Mouse (Mus musculus) embryonic facial prominence, embryonic 13.5 days (tissue): Measurements from ENCODE around the gene Myh9. TPM values are rescaled to one million over a fixed set of nuclear protein-coding genes. Genes with fewer than 3 reads are reported as not detected.
"Not testable (repeated sequence)": the region's sequence is repeated elsewhere in the genome, so short reads cannot be mapped to it uniquely, and the experiment has no call there.

Experiments
- ATAC-seq: fragments of 200-750 bp; cut with Nextera tagmentation; 2 replicates; pipeline ENCODE4 v1.8.0; 2017; ENCODE audit warnings: low read depth; ENCODE audit not compliant: insufficient number of reproducible peaks, insufficient read depth, low FRiP score, low TSS enrichment
- H3K27ac ChIP-seq: fragments of 300-500 bp; sonication (generic); 2 replicates; pipeline ENCODE4 v1.5.1; 2015; ENCODE audit warnings: moderate library complexity, mild to moderate bottlenecking, inconsistent platforms
- H3K27me3 ChIP-seq: fragments of 300-500 bp; sonication (generic); 2 replicates; pipeline ENCODE4 v1.6.1; 2015; ENCODE audit warnings: mild to moderate bottlenecking, inconsistent platforms
- H3K36me3 ChIP-seq: fragments of 300-500 bp; sonication (generic); 2 replicates; pipeline ENCODE4 v1.6.1; 2015; ENCODE audit warnings: mild to moderate bottlenecking, inconsistent platforms
- H3K4me1 ChIP-seq: fragments of 300-500 bp; sonication (generic); 2 replicates; pipeline ENCODE4 v1.6.1; 2015; ENCODE audit warnings: inconsistent platforms
- H3K4me2 ChIP-seq: fragments of 300-500 bp; sonication (generic); 2 replicates; pipeline ENCODE4 v1.6.1; 2015; ENCODE audit warnings: moderate library complexity, mild to moderate bottlenecking, inconsistent platforms
- H3K4me3 ChIP-seq: fragments of 300-500 bp; sonication (generic); 2 replicates; pipeline ENCODE4 v1.5.1; 2015; ENCODE audit warnings: mild to moderate bottlenecking, inconsistent platforms
- H3K9ac ChIP-seq: fragments of 300-500 bp; sonication (generic); 2 replicates; pipeline ENCODE4 v1.6.1; 2015; ENCODE audit warnings: mild to moderate bottlenecking, inconsistent platforms
- H3K9me3 ChIP-seq: fragments of 300-500 bp; sonication (generic); 2 replicates; pipeline ENCODE4 v1.6.1; 2016; ENCODE audit warnings: inconsistent platforms
- WGBS: fragments of 180-500 bp; shearing (Covaris S2); methylation state at CpG from one replicate; pipeline ENCODE4 v1.1.7; 2015; ENCODE audit warnings: mixed read lengths; 5-methylcytosine and 5-hydroxymethylcytosine counted together
- polyA plus RNA-seq: library from polyadenylated mRNA; unstranded; fragments of >200 nt; fragmentation: Nextera tagmentation; extraction: Ambion mirVana; gene quantifications from 2 replicates; pipeline ENCODE4 v1.2.1, GENCODE M21; 2015

Gene Myh9
- polyA plus RNA-seq, 1 experiment from 2014 or later: 36.2 TPM

GRCm38 (mm10) chr15:77848415-77849038 lies 6.6 kb upstream of the Myh9 start:
- no peak overlapping the region for H3K4me2 ChIP-seq
- H3K9ac ChIP-seq: no peak overlapping the region
- H3K36me3 ChIP-seq: no peaks in the 10 kb centered on the region
- H3K9me3 ChIP-seq: no peaks in the 10 kb centered on the region; the same call in 1 of the 2 replicates
- no peak overlapping the region for H3K27ac ChIP-seq
- no peak for ATAC-seq
- WGBS: 77% methylated on average over 16 of the region's 16 CpGs
- no peaks in the 10 kb centered on the region for H3K27me3 ChIP-seq
- H3K4me1 ChIP-seq: no peaks in the 10 kb centered on the region
- no peak overlapping the region for H3K4me3 ChIP-seq

- 55% methylated on average over 3 of the region's 3 CpGs for WGBS
- Histone ChIP-seq H3K4me3 (no peak overlapping the region), H3K27ac (no peak overlapping the region), H3K9me3 (no peaks in the 10 kb centered on the region; the same call in 1 of the 2 replicates), H3K27me3 (no peaks in the 10 kb centered on the region), H3K9ac (no peak overlapping the region), H3K4me2 (no peak overlapping the region), H3K4me1 (no peaks in the 10 kb centered on the region), H3K36me3 (no peaks in the 10 kb centered on the region)
- no peak for ATAC-seq
Measured at GRCm38 (mm10) chr15:77847826-77848225, 5.9 kb upstream of the Myh9 start.

- no peak overlapping the region for H3K4me3 ChIP-seq
- no peak for ATAC-seq
- WGBS: 74% methylated on average over 3 of the region's 3 CpGs
- H3K27ac ChIP-seq: no peak overlapping the region
- no peaks in the 10 kb centered on the region for H3K9me3 ChIP-seq
- H3K4me1 ChIP-seq: no peaks in the 10 kb centered on the region
- H3K9ac ChIP-seq: no peak overlapping the region
- no peak overlapping the region for H3K4me2 ChIP-seq
- no peaks in the 10 kb centered on the region for H3K36me3 ChIP-seq
- H3K27me3 ChIP-seq: no peaks in the 10 kb centered on the region
Measured at GRCm38 (mm10) chr15:77847108-77847507, 5.1 kb upstream of the Myh9 start.

GRCm38 (mm10) chr15:77845931-77846595 lies 4.1 kb upstream of the Myh9 start:
- not testable (repeated sequence) for H3K27ac ChIP-seq, H3K4me2 ChIP-seq, ATAC-seq, H3K36me3 ChIP-seq, H3K4me3 ChIP-seq, H3K9me3 ChIP-seq, H3K27me3 ChIP-seq, H3K4me1 ChIP-seq, H3K9ac ChIP-seq
- WGBS: 77% methylated on average over 11 of the region's 11 CpGs

- Histone ChIP-seq H3K9me3 (no peaks in the 10 kb centered on the region), H3K27ac (no peak overlapping the region), H3K4me3 (no peak overlapping the region), H3K27me3 (no peaks in the 10 kb centered on the region), H3K36me3 (no peaks in the 10 kb centered on the region), H3K9ac (no peak overlapping the region), H3K4me1 (peaks cover 8% of the 10 kb centered on the region), H3K4me2 (no peak overlapping the region)
- no peak for ATAC-seq
- WGBS: 85% methylated on average over 16 of the region's 16 CpGs
Measured at GRCm38 (mm10) chr15:77844955-77845635, 3.1 kb upstream of the Myh9 start.

GRCm38 (mm10) chr15:77844048-77844447 lies 2.1 kb upstream of the Myh9 start:
- no peaks in the 10 kb centered on the region for H3K9me3 ChIP-seq
- H3K36me3 ChIP-seq: no peaks in the 10 kb centered on the region
- no peak overlapping the region for H3K4me2 ChIP-seq
- WGBS: 71% methylated on average over 6 of the region's 6 CpGs
- H3K27ac ChIP-seq: no peak overlapping the region
- no peak for ATAC-seq
- peaks cover 19% of the 10 kb centered on the region for H3K4me1 ChIP-seq
- H3K9ac ChIP-seq: no peak overlapping the region
- H3K27me3 ChIP-seq: no peaks in the 10 kb centered on the region
- H3K4me3 ChIP-seq: no peak overlapping the region

- not testable (repeated sequence) for H3K27me3 ChIP-seq, H3K4me3 ChIP-seq, H3K36me3 ChIP-seq, H3K9me3 ChIP-seq, ATAC-seq, H3K9ac ChIP-seq, H3K27ac ChIP-seq, H3K4me2 ChIP-seq
- H3K4me1 ChIP-seq: peaks cover 24% of the 10 kb centered on the region
- 64% methylated on average over 13 of the region's 13 CpGs for WGBS
Measured at GRCm38 (mm10) chr15:77843494-77844041, 1.6 kb upstream of the Myh9 start.

- Histone ChIP-seq H3K9ac (no peak overlapping the region; the same call in 1 of the 2 replicates), H3K27ac (peak overlapping the region; percentile 44; the same call in 1 of the 2 replicates), H3K27me3 (no peaks in the 10 kb centered on the region), H3K4me2 (peak overlapping the region; percentile 94), H3K36me3 (no peaks in the 10 kb centered on the region), H3K4me1 (peaks cover 29% of the 10 kb centered on the region), H3K9me3 (no peaks in the 10 kb centered on the region), H3K4me3 (no peak overlapping the region; the same call in 1 of the 2 replicates)
- WGBS: 29% methylated on average over 2 of the region's 2 CpGs
- no peak for ATAC-seq
Measured at GRCm38 (mm10) chr15:77843046-77843445, 1.1 kb upstream of the Myh9 start.

GRCm38 (mm10) chr15:77841361-77842046 lies 471 bp downstream of the Myh9 start:
- Histone ChIP-seq H3K27ac (peak overlapping the region; percentile 88), H3K4me1 (peaks cover 43% of the 10 kb centered on the region), H3K4me2 (peak overlapping the region; percentile 94), H3K4me3 (peak overlapping the region; percentile 92), H3K36me3 (no peaks in the 10 kb centered on the region), H3K9me3 (no peaks in the 10 kb centered on the region), H3K9ac (peak overlapping the region; percentile 91), H3K27me3 (no peaks in the 10 kb centered on the region)
- ATAC-seq: peak; percentile 46
- WGBS: under 1% methylated on average over 80 of the region's 80 CpGs

- peaks cover 51% of the 10 kb centered on the region for H3K4me1 ChIP-seq
- no peak for ATAC-seq
- peak overlapping the region; percentile 88 for H3K27ac ChIP-seq
Measured at GRCm38 (mm10) chr15:77840450-77841360, 1.3 kb downstream of the Myh9 start.

More at GRCm38 (mm10) chr15:77840450-77841360, 1.3 kb downstream of the Myh9 start:
- WGBS: 4% methylated on average over 36 of the region's 36 CpGs
- H3K36me3 ChIP-seq: no peaks in the 10 kb centered on the region
- no peaks in the 10 kb centered on the region for H3K27me3 ChIP-seq
- H3K4me3 ChIP-seq: peak overlapping the region; percentile 92
- H3K9ac ChIP-seq: peak overlapping the region; percentile 91
- H3K4me2 ChIP-seq: peak overlapping the region; percentile 94
- no peaks in the 10 kb centered on the region for H3K9me3 ChIP-seq
